Mouse (Mus musculus): ENCODE data around the gene Zyg11a. TPM values are rescaled to one million over a fixed set of nuclear protein-coding genes. Genes with fewer than 3 reads are reported as not detected.
"Not testable (repeated sequence)": the region's sequence is repeated elsewhere in the genome, so short reads cannot be mapped to it uniquely, and the experiment has no call there.

Gene Zyg11a
- not detected for total RNA-seq (2021)

GRCm38 (mm10) chr4:108217332-108218179, at the start of gene Zyg11a:
Gene Zyg11a (minus strand): TSS chr4:108218048.
- DNase-seq (ENCODE audit: extremely low spot score in 1 of 2, low spot score in 1 of 2), result no peak

GRCm38 (mm10) chr4:108265774-108266173, 47.9 kb upstream of the Zyg11a start:
- DNase-seq (ENCODE audit: extremely low spot score in 1 of 2, low spot score in 1 of 2), result no peak

GRCm38 (mm10) chr4:108253317-108253716, 35.5 kb upstream of the Zyg11a start:
- no peak for DNase-seq (ENCODE audit: extremely low spot score in 1 of 2, low spot score in 1 of 2)

- DNase-seq (ENCODE audit: extremely low spot score in 1 of 2, low spot score in 1 of 2), result no peak
Measured at GRCm38 (mm10) chr4:108250501-108250900, 32.7 kb upstream of the Zyg11a start.

- no peak for DNase-seq (ENCODE audit: extremely low spot score in 1 of 2, low spot score in 1 of 2)
Measured at GRCm38 (mm10) chr4:108249314-108249713, 31.5 kb upstream of the Zyg11a start.

GRCm38 (mm10) chr4:108233654-108234053, 15.8 kb upstream of the Zyg11a start:
- no peak for DNase-seq (ENCODE audit: extremely low spot score in 1 of 2, low spot score in 1 of 2)

GRCm38 (mm10) chr4:108225341-108225872, 7.6 kb upstream of the Zyg11a start:
- DNase-seq (ENCODE audit: extremely low spot score in 1 of 2, low spot score in 1 of 2), result no peak

- no peak for DNase-seq (ENCODE audit: extremely low spot score in 1 of 2, low spot score in 1 of 2)
Measured at GRCm38 (mm10) chr4:108222507-108222906, 4.7 kb upstream of the Zyg11a start.

GRCm38 (mm10) chr4:108219019-108219418, 1.2 kb upstream of the Zyg11a start:
- no peak for DNase-seq (ENCODE audit: extremely low spot score in 1 of 2, low spot score in 1 of 2)

- no peak for DNase-seq (ENCODE audit: extremely low spot score in 1 of 2, low spot score in 1 of 2)
Measured at GRCm38 (mm10) chr4:108213023-108213422, 4.8 kb downstream of the Zyg11a start.

GRCm38 (mm10) chr4:108204629-108205028, 13.2 kb downstream of the Zyg11a start:
- no peak for DNase-seq (ENCODE audit: extremely low spot score in 1 of 2, low spot score in 1 of 2)

GRCm38 (mm10) chr4:108199236-108199635, 18.6 kb downstream of the Zyg11a start:
- DNase-seq (ENCODE audit: extremely low spot score in 1 of 2, low spot score in 1 of 2), result no peak

GRCm38 (mm10) chr4:108196277-108196855, 21.5 kb downstream of the Zyg11a start:
- DNase-seq (ENCODE audit: extremely low spot score in 1 of 2, low spot score in 1 of 2), result no peak

- no peak for DNase-seq (ENCODE audit: extremely low spot score in 1 of 2, low spot score in 1 of 2)
Measured at GRCm38 (mm10) chr4:108192821-108193323, 25.0 kb downstream of the Zyg11a start.

GRCm38 (mm10) chr4:108182278-108182677, 35.6 kb downstream of the Zyg11a start:
- no peak for DNase-seq (ENCODE audit: extremely low spot score in 1 of 2, low spot score in 1 of 2)

GRCm38 (mm10) chr4:108168056-108168455, 49.8 kb downstream of the Zyg11a start:
- DNase-seq (ENCODE audit: extremely low spot score in 1 of 2, low spot score in 1 of 2), result no peak

- DNase-seq (ENCODE audit: extremely low spot score in 1 of 2, low spot score in 1 of 2), result no peak
Measured at GRCm38 (mm10) chr4:108166874-108167273, 51.0 kb downstream of the Zyg11a start.

GRCm38 (mm10) chr4:108165152-108165895, 52.5 kb downstream of the Zyg11a start, which contains the start of gene Echdc2:
Gene Echdc2 (plus strand): TSS chr4:108165437.
- peak; percentile 16 to 19 for DNase-seq (ENCODE audit: extremely low spot score in 1 of 2, low spot score in 1 of 2)

- DNase-seq (ENCODE audit: extremely low spot score in 1 of 2, low spot score in 1 of 2), result no peak
Measured at GRCm38 (mm10) chr4:108163291-108163690, 54.6 kb downstream of the Zyg11a start.

GRCm38 (mm10) chr4:108161936-108162335, 55.9 kb downstream of the Zyg11a start:
- DNase-seq (ENCODE audit: extremely low spot score in 1 of 2, low spot score in 1 of 2), result no peak

GRCm38 (mm10) chr4:108155141-108155540, 62.7 kb downstream of the Zyg11a start:
- DNase-seq (ENCODE audit: extremely low spot score in 1 of 2, low spot score in 1 of 2), result not testable (repeated sequence)
